Mouse (Mus musculus): ENCODE results near the gene Txndc11.

Gene Txndc11

DNA sequence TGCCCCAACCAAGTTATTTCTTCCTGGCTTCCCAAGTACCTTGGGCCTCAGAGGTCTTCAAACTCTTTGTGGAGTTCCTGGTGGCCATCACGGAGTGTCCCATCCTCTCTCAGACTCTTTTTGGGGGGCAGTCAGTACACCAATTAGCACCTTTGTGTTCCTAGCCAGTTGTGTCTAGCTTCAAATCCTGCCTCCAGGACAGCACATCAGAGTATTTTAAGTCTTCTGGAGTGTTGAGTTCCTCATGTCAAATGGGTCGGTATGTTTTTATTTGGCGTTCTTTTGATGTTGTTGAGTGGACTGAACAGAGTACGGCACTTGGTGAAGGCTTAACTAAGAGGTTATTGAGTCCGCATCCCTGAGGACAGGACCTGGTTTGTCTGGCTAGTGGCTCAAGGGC lies 69.0 kb downstream of the Txndc11 start:
- DNase-seq (ENCODE audit: low spot score): no peak

DNA sequence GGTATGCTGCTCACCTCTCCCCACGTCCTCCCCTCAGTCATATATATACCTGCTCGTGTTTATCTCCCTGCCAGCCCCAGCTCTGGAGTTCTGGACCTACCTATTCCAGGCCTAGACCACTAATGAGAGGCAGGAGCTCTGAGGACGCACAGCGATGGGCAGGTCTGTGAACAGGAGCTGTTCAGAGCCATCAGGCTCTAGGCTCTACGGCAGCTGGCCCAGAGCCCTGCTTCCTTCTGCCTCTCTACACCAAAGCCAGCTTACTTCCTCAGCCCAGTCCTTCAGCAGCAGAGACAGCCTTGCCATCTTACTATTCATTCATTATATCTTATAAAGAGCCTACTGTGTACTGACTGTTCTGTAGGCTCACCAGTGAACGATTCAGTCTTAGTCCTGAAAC lies 69.7 kb downstream of the Txndc11 start:
- DNase-seq (ENCODE audit: low spot score): no peak

DNA sequence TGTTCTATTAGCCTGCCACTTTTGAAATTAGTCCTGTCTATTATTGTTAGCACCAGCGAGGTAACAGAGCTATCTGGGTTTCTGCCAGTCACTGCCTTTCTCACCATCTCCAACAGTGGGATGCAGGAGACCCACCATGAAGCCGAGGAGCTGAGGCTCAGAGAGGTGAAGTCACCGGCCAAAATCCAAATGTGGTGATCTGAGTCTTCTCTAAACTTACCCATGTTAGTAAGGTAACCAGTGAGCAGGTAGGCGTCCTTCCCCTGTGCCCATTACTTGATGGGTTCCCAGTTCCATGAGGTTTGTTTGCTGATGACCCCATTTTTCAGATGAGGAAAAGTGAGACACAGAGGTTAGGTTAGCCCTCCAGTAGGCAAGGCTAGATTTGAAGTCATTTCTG lies 70.1 kb downstream of the Txndc11 start:
- no peak for DNase-seq (ENCODE audit: low spot score)

DNA sequence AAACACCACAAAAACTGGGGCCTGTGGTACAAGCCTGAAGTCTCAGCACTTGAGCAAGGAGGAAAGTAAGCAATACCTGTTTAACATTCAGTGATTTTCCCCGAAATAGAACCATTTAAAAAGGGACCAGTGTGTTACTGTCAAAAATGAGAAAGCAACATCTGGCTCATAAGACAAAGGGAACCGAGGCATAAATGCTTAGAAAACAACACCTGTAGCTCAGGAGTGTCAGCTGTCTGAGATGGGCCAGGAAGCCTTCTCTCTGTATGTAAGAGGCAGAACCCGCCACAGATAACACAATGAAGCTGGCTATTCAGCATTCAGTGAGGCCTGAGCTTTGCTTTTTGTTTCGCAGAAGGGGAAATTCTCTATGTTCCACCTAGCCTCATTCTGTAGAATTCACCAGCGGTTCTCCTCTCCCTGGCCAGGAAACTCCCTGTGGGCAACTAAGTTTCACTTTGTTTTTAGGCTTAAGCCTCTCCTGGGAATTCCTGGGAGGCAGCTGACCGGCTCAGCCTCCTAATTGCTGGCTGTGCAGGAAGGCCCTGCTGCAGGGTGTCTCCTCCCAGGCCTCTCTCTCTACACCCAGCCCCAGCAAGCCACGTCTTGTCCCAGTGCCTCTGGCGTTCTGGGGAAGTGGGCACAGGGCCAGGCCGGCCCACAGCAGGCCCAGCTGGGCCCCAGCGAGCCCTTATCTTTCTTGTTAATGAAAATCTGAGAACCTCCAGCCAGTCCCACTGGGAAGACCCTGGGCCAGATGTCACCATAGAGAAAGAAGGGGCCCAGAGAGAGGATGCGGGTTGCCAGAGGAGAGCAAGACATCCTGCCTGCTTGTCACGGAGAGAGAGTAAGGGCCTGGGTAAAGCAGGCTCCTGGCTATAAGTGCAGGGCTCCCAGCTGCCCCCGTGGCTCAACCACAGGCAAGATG lies 71.4 kb downstream of the Txndc11 start:
- peak; percentile 42 for DNase-seq (ENCODE audit: low spot score)

DNA sequence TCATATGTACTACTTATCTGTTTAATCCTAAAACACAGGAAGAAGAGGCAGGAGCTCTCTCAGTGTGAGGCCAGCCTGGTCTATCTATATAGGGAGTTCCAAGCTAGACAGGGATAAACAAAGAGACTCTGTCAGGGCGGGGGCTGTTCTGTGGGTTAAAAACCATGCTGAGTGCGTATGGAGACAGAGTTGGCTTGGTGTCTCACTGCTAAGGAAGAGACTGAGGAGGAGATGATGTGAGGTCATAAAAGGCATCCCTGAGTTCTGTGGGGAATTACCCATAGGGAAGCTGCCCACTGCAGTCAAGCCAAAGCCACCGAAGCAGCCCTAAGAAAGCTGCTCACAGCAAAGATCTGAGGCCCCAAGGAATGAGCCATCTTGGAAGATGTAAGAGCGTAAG lies 73.8 kb downstream of the Txndc11 start, which contains the start of gene Snn:
Gene Snn, plus strand, starts transcription at position 301 of the 400 bp plus-strand sequence.
- no peak for DNase-seq (ENCODE audit: low spot score)

DNA sequence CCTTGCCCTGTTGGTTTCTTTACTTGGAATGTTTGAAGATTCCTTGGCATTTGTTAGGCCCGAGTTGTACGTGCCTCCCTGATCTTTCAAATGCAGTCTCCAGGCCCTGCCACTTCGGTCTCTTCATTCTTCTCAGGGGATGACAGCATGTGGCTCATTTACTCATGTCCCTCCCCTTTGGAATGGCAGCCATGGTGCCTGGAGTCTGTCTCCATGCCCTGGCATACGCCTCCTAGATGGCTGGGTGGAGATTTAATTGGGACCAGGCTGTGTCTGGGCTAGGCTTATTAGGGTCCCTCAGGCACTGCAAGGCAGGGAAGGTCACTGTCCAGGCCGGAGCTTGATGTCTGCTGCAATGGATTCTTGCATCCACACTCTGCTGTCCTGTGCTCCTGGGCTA lies 78.5 kb downstream of the Txndc11 start:
- DNase-seq (ENCODE audit: low spot score): no peak

DNA sequence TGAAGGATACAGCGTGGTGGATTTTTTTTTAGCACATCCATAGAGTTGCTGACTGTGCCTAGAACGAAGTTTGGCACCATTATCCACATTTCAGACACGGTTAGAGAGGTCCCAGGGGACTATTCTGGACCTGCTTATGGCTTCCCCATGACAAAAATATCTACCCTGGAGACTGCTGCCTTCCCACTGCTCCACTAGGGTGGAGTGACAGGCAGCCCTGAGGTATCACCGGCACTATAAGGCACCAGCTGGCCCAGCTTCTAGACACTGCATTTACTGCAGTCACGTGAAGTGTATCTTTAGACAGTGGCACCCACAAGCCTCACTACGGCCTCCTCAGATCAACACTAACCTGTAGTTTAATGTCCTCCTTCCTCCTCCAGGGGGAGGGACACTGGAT lies 79.6 kb downstream of the Txndc11 start:
- no peak for DNase-seq (ENCODE audit: low spot score)

DNA sequence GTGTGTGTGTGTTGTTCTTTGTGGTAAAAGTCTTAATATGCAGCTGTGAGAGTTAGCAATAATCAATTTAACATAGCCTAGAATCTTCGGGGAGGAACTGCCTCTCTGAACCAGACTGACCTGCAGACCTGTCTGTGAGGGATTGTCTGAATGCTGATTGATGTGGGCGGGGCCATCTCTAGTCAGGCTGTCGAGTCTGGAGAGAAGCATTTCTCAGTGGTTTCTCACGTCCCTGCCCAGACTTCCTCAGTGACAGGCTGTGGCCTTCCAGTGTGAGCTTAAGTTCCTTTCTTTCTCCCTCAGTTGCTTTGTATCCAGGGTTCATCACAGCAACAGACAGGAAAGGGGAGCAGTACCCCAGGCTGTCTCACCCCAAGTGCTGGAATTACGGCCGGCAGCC lies 80.0 kb downstream of the Txndc11 start:
- DNase-seq (ENCODE audit: low spot score): no peak

DNA sequence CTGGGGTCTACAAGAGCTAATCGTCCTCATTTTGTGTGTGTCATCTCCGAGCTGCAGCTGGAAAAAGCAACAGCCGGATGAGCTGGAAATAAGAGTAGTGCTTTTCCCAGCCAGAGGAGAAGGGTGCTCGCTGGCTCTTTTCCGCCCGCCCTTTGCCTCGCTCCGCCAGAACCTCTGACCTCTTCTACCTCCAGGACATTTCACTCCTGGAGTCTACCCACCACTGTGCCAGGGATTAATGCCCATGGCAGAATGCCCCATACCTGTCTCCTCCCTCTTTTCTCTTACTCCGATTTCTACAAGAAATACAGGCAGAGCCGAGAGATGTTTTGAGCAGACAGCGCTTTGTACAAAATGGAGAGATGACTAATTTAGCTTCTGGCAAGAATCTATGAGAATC lies 83.3 kb downstream of the Txndc11 start:
- DNase-seq (ENCODE audit: low spot score): no peak

DNA sequence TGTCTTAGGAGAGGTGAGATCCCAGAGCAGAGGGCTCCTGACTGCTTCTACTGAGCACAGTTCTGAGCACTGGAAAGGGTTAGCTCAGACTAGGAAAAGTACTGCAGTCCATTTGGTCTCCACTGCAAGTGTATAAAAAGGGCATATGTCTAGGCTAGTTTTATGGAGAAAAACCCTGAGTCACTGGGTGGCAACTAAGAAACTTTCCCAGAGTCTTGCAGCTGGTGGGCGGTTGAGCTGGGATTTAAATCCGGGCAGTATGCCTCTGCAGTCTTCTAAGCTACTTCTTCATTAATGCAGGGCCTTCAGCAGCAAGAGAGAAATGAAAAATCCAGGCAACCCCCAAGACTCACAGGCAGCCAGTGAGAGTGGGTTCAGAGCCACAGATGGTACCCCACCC lies 84.2 kb downstream of the Txndc11 start:
- DNase-seq (ENCODE audit: low spot score): no peak

DNA sequence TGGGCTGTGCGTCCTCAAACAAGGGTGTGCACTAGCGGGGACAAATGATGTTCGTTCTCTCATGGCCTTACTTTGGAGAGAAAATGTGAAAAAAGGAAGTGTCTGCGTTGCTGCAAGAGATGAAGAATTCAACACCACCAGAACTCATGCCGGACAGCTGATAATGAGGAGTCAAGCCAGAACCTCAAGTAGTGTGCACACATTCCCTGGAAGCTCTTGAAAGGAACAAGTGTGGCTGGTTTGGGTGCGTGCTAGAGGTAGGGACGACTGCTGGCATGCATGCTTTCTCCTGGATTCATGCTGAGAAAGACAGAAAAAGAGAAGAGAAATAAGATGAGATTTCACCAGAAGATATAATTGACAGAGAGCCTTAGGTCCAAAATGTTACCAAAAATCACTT lies 87.3 kb downstream of the Txndc11 start:
- no peak for DNase-seq (ENCODE audit: low spot score)

DNA sequence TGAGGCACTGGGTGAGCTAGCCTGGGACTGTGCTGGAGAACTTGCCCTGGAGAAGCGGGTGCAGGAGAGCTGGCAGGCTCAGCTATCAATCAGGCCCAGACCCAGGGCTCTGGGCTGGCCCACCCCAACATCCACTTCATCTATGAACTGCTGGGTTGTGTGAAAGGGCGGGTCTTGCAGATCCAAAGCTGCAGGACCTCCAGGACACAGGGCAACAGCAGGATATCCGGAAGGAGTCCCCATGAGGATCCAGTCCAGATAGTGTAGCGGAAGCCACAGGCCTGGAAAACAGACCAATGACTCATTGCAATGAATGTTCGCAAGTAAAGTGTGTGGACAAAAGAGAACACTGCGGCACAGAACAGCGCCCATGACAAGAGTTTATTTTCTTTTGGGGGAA lies 88.0 kb downstream of the Txndc11 start:
- no peak for DNase-seq (ENCODE audit: low spot score)

DNA sequence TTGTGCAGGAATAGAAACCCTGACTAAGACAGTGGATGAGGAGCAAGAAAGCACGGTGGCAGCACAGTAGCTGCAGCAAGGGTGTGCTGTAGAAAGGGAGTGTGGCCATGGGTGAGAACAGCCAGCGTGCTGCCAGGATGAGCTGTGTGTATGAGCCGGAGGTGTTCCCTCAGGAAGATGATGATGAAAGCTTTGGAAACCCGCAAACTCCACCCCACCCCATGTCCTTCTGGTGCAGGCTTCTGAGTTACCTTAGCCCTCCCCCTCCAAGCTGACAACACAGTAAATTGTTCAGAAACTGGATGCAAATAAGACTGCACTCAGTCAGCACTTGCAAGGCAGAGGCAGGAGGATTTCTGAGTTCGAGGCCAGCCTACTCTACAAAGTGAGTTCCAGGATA lies 91.2 kb downstream of the Txndc11 start:
- no peak for DNase-seq (ENCODE audit: low spot score)

DNA sequence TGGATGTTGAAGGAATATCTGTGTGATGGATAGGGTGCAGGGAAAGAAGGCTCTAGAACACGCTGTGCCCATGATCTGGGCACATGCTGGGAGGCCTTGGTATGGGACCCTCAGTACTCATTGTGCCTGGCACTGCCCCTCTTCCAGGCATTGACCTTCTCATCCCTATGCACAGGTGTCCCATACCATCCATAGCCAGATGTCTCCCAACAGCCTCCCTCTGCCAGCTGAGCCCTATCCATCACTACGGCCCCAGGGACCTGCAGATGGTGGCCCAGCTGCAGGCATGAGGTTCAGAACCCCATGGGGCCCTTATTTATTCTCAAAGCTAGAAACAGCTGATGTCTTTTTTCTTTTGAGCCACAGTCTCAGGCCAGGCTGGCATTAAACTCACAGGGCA lies 93.8 kb downstream of the Txndc11 start:
- DNase-seq (ENCODE audit: low spot score): no peak

DNA sequence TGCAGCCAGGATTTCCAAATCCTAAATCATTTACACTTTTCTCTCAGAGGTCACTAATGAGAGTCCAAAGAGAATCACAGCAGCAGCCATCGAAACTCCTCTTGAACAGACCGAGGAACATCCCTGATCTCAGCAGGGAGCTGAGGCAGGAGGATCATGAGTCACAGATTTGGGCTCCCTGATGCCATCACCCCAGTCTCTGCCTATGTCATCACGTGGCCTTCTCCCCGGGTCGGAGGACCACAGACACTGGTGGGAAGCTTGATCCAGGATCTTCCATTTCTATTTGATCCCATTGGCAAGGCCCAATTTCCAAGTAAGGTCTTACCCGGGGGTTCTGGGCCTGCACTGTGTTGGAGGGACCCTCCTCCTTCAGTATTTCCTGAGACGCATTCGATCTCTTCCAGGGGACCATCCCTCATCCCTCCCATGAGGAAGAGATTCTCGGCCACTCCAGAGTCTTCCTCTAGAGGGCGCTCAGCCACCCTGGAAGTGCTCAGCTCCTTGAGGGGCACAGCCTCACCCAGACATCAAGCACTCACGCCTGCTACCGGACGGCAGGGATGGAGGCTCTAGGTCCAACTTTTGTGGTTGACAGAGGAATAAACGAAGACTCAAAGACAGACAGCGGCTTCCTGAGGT lies 98.5 kb downstream of the Txndc11 start:
- DNase-seq (ENCODE audit: low spot score): peak; percentile 92

DNA sequence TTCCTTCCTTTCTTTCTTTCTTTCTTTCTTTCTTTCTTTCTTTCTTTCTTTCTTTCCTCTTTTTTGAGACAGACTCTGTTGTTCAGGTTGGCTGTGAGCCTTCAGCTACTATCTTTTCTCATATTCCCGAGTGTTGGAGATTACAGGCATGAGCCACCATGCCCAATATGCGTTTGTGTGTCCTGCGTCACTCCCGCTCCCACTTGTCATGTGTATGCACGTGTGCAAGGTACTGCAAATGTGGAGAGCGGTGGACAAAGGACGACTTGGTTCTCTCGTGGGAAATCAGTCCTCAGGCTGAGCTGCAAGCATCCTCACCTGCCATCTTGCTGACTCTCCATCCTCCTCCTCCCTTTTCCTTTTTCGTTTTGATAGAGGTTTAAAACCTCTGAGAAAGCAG lies 99.2 kb downstream of the Txndc11 start:
- DNase-seq (ENCODE audit: low spot score): no peak

DNA sequence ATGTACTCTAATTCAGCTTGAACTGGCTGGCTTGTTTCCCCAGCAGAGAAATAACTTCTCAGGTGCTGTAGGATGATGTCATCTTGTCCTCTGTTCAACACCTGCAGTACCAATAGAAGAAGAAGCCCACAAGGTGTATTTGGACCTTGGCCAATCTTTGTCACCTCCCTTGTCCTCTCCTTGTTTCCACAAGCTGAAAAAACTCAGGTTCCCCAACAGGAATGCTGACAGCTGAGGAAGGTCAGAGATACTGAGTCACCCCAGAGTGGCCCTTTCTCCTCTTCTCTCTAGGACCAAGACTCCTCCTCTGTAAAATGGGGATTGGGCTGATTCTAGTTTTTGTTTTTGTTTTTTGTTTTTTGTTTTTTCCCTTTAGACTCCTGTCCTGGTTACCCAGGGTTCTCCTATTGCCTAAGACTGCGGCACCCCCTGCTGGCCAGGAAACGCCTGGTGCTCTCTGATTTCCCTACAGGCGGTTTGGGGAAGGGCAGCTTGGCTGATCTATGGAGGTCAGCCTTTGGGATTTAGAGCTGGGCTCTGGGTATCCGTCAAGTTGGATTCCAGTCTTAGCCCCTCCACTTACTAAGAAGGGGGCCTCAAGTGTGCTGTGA lies 100.2 kb downstream of the Txndc11 start:
- peak; percentile 91 for DNase-seq (ENCODE audit: low spot score)

DNA sequence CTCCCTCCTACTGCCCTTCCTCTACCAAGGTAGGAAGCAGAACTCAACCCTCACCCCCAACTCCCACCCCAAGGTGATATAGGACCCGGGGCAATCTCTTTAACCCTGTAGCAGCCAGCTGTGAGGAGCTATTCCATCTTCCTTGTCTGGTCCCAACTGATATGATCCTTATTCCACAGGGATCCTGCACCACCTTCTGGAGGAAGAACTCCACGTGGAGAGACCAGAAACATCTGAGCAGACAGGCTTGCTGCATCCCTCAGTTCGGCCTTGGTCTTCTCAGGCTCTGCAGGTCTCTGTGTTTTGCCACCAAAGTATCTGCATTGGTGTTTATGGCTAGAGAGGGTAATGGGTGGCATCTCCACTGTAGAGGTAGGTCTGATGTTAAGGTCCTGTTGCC lies 103.1 kb downstream of the Txndc11 start:
- no peak for DNase-seq (ENCODE audit: low spot score)

DNA sequence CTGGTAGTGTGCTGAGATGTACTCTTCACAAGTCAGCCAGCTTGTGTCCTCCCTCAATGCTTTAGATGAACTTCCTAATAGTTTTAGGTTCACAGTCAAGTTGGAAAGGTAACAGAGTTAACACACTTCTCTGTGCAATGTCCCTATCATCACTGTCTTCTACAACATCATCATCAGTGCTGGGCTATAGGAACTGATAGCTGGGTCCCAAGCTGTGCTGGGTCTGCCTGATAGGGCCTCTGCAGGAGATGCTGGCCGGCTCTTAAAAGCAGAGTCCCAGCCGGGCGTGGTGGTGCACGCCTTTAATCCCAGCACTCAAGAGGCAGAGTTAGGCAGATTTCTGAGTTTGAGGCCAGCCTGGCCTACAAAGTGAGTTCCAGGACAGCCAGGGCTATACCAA lies 103.6 kb downstream of the Txndc11 start:
- DNase-seq (ENCODE audit: low spot score): no peak

DNA sequence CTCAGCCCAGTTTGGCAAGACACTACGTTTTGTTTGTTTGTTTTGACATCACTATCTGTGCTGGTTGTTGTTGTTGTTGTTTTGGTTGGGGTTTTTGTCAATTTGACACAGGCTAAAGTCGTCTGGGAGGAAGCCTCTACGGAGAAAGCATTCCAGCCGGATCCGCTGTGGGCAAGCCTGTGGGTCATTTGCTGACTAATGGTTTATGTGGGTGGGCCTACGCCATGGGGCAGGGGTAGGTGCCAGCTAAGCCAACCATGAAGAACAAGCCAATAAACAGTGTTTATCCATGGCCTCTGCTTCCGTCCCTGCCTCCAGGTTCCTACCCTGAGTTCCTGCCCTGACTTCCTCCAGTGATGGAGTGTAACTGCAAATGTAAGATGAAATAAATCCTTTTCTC lies 106.2 kb downstream of the Txndc11 start:
- no peak for DNase-seq (ENCODE audit: low spot score)

Measured in retina, embryonic 14.5 days (tissue).